Mouse (Mus musculus) adrenal gland, adult 8-10 months (tissue): ENCODE measurements at regions not wholly inside any gene's neighbourhood (a gene's known extent, or its start where the extent isn't known, plus 50 kb on each side); places are given as distances from the start of the nearest gene placed in this dataset.
A peak's percentile ranks its signal among the peaks of the same experiment; 100 is the strongest.

Experiments used
- DNase-seq: peaks from one replicate; pipeline ENCODE4 v3.0.0; 2022

GRCm38 (mm10) chr10:126628057-126628456 lies 273.1 kb downstream of the Atp23 start:
- no peak for DNase-seq

- no peak for DNase-seq
Measured at GRCm38 (mm10) chr10:126625466-126625865, 275.7 kb downstream of the Atp23 start.

GRCm38 (mm10) chr10:126620802-126621201 lies 280.4 kb downstream of the Atp23 start:
- DNase-seq = no peak

GRCm38 (mm10) chr10:126619970-126620369 lies 281.2 kb downstream of the Atp23 start:
- DNase-seq = no peak

GRCm38 (mm10) chr10:126612226-126612625 lies 288.9 kb downstream of the Atp23 start:
- DNase-seq = no peak

GRCm38 (mm10) chr10:126610506-126610905 lies 290.6 kb downstream of the Atp23 start:
- DNase-seq = no peak

GRCm38 (mm10) chr10:126599686-126600085 lies 301.5 kb downstream of the Atp23 start:
- no peak for DNase-seq

GRCm38 (mm10) chr10:126568155-126568554 lies 333.0 kb downstream of the Atp23 start:
- no peak for DNase-seq

GRCm38 (mm10) chr10:126565326-126565725 lies 335.8 kb downstream of the Atp23 start:
- DNase-seq = no peak

GRCm38 (mm10) chr10:126555080-126555479 lies 346.1 kb downstream of the Atp23 start:
- DNase-seq = no peak

GRCm38 (mm10) chr10:126531950-126532349 lies 369.2 kb downstream of the Atp23 start:
- DNase-seq = no peak

GRCm38 (mm10) chr10:126531368-126531767 lies 369.8 kb downstream of the Atp23 start:
- no peak for DNase-seq

- DNase-seq = no peak
Measured at GRCm38 (mm10) chr10:126528801-126529200, 372.4 kb downstream of the Atp23 start.

- DNase-seq = no peak
Measured at GRCm38 (mm10) chr10:126526186-126526585, 375.0 kb downstream of the Atp23 start.

- DNase-seq = no peak
Measured at GRCm38 (mm10) chr10:126521836-126522815, 379.0 kb downstream of the Atp23 start.

GRCm38 (mm10) chr10:126520973-126521372 lies 380.2 kb downstream of the Atp23 start:
- DNase-seq = no peak

- DNase-seq = no peak
Measured at GRCm38 (mm10) chr10:126513185-126513584, 388.0 kb downstream of the Atp23 start.

- DNase-seq = peak; percentile 87
Measured at GRCm38 (mm10) chr10:126511511-126511910, 389.6 kb downstream of the Atp23 start.

GRCm38 (mm10) chr10:126505988-126506387 lies 395.2 kb downstream of the Atp23 start:
- no peak for DNase-seq

GRCm38 (mm10) chr10:126502013-126502688 lies 399.0 kb downstream of the Atp23 start:
- DNase-seq = no peak

- DNase-seq = no peak
Measured at GRCm38 (mm10) chr10:126498726-126499125, 402.4 kb downstream of the Atp23 start.

- DNase-seq = no peak
Measured at GRCm38 (mm10) chr10:126493734-126494133, 407.4 kb downstream of the Atp23 start.

GRCm38 (mm10) chr10:126492211-126492610 lies 408.9 kb downstream of the Atp23 start:
- no peak for DNase-seq

- no peak for DNase-seq
Measured at GRCm38 (mm10) chr10:126485129-126485528, 416.0 kb downstream of the Atp23 start.
